Mouse (Mus musculus) CD4-positive helper T cell, adult 2 months (primary cell): ENCODE results near the gene Ybx2.
"Not testable (repeated sequence)": the region's sequence is repeated elsewhere in the genome, so short reads cannot be mapped to it uniquely, and the experiment has no call there.

Experiments used
- DNase-seq: peaks from one replicate; pipeline ENCODE4 v3.0.0-alpha.2; 2012; ENCODE audit warnings: low read depth, missing footprints, low spot score

The Ybx2 gene

GRCm38 (mm10) chr11:69934681-69935080, 915 bp upstream of the Ybx2 start:
- no peak for DNase-seq

GRCm38 (mm10) chr11:69936156-69936555, 560 bp downstream of the Ybx2 start:
- DNase-seq = peak; percentile 57

DNA sequence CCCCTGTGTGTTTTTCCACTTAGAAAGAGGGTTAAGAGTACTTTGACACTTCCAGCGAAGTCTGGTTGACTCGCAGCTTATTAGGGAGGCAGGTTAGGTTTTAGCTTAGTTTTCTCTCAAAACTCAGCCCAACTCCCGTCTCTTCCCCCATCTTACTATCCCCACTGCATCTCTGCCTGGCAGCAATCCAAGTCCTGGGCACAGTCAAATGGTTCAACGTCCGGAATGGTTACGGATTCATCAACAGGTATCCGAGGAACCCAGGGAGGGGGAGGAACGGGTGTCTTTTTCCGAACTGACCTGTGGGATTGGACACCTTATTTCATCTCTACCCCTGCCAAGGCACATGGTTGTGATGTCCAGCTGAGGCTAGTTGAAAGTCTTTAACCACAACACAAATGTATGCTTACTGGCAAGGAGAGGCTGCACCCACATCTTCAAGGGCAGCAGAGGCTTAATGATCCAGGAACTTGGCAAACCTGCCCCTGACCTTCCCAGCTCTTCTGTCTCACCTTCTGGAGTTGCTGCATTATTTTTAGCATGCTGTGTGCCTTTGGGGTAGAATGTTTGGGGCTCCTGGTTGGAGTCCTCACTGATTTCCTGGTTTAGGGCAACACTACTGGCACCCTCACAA, 1.2 kb downstream of the Ybx2 start:
- no peak for DNase-seq

DNA sequence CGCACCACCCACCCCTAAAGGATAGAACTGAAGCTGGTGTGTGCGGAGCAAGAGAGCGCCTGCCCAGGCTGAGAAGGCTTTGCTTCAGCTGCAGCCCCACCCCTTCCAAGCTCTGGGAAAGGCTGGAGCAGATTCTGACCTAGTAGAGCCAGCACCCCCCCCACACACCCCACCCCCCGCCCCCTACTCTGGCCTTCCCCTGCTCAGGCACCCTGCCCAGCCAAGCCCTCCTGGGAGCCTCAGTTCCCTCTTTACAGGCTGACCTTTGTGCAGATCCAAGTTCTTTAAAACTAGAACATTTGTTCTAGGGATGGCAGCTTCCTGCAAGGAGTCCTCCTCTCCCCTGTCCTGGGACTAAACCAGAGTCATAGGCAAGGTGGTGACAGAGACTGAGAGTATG, 1.8 kb downstream of the Ybx2 start:
- DNase-seq = no peak

- DNase-seq = no peak
Observed at GRCm38 (mm10) chr11:69937834-69938233, 2.2 kb downstream of the Ybx2 start.

DNA sequence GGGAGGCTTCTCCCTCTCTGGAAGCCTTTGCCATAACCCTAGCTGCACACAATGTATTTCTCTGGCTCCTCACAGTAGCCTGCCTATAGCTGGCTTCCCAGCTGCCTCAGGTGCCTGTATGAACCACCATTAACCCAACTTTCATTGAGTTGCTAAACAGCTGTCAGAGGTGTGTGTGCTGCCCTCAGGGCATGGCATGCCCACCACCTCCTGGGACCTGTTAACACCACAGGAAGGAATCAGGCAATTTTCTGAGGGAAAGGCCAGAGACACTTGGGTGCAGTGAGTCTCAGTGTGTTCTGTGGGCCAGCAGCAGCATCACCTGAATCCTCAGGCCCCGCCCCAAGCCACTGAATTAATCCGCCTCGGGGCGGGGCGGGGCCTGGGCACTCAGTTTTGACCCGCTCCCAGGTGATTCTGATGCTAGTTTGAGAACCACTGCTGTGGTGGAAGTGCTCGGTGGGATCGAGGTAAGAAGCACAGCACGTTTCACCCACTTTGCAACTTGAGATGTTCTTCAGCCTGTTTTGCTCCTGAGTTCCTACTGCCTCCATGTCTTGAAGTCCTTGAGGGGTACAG, 2.9 kb downstream of the Ybx2 start:
- DNase-seq = no peak

DNA sequence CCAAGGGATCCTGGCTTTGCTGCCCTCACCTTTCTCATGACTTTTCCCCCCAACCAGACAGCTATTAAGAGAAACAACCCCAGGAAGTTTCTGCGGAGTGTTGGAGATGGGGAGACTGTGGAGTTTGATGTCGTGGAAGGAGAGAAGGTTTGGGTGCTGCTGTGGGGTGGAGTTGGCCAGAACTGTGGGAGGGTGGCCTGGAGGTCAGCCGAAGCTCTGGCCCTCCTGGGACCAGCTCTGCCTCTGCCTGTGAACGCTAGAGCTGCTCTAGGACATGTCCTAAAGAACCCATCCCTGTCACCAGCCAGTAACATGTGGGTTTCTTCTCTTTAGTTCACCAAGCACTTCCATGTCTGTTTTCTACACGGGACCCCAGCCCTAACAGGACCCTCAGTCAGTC, 3.6 kb downstream of the Ybx2 start:
- no peak for DNase-seq

DNA sequence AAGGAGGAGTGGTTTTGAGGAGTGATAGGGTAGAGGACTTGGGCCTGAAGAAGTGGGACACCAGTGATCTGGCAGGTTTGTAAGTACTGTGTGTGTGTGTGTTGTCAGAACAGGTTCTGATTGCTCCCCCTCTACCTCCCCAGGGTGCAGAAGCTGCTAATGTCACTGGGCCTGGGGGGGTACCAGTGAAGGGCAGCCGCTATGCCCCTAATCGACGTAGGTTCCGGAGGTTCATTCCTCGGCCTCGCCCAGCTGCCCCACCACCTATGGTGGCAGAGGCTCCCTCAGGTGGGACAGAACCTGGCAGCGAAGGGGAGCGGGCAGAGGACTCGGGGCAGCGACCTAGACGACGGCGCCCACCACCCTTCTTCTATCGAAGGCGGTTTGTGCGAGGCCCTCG, 4.1 kb downstream of the Ybx2 start:
- DNase-seq = no peak

- no peak for DNase-seq
Observed at GRCm38 (mm10) chr11:69940962-69941361, 5.4 kb downstream of the Ybx2 start.

- no peak for DNase-seq
Observed at GRCm38 (mm10) chr11:69945216-69945615, 9.6 kb downstream of the Ybx2 start.

DNA sequence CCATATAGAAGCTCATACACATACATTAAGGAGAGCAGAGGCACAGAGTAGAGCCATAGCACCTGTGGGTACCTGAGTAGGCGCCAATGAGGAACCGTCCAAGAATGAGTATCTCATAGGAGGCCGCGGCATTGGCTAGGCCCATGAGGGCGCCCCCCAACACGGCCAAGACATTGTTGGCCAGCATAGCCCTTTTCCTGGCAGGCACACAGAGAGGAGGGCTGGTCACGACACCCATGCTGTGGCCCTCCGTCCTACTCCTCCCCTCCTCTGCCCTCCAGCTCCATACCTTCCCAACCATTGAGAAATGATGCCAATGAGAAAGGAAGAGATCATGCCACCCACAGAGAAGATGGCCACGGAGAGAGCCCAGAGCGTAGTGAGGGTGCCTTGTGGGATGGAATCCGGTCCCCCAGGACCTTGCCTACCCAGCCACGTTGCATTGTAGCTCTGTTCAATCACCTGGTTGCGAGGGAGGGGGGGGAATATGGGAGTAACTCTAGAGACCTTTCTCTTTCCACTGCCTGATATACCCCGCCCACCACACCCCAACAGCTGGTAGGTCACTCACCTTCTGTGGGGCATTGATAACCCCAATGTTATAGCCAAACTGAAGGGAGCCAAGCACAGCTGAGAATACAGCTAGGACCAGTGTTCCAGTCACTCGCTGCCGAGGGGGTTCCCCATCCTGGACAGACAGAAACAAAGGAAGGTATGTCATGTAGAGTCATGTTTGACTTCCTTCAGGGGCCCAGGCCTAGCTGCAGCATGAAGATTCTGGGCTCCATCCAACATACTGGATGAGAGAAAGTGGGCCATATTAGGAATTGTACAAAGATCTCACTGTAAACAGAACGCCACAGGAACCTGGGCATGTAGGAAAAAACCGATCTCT, 10.6 kb downstream of the Ybx2 start:
- DNase-seq = no peak

GRCm38 (mm10) chr11:69947337-69948065, 11.9 kb downstream of the Ybx2 start:
- no peak for DNase-seq

DNA sequence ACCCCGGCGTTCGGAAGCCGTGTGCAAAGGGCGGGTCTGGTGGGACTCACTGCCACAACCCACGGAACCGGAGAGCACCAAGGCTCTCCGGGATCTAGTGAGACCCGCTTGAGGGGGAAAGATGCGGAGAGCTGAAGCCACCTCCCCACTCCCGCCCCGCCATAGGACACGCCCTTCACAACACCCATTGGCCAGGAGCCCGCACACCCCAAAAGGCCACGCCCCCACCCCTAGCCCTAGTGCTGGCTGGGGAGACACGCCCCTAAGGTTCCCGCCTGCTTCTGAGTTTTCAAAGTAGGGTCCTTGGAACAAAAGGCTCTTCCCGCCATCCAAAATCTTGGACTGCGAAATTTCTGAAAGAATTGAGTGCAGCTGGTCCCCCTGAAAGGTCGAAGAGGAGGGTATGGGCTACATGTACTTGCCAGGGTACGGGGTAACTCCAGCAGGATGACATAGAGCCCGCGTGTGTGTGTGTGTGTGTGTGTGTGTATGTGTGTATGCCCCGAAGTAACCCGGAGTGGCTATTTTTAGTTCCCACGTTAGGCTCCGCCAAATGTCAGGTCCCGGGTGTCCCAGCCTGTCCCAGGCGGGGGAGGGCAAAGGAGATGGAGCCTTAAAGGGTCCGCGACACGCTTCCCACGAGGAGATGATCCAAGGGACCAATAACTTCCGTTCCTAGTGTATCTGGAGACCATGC, 12.6 kb downstream of the Ybx2 start, which contains the start of gene Slc2a4:
TSS of gene Slc2a4 (minus strand) at position 123 of the 697 bp plus-strand sequence.
- DNase-seq = peak; percentile 87

DNA sequence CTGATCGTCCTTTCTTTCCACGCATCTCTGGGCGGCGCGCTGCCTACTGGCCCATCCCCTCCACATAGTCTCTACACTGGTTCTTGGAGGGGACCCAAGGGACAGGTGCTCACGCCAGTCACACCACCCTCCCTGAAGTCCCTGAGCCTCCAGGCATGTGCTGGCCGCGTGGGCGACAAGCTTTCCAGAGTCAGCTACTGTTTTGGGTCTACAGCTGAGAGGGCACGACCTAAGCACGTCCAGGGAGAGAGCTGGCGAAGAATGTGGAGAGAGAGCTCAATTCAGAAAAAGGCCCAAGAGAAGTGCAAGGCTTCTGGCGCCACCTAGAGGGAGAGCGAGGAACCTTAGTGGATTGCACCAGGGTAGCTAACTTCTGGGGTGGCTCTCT, 13.2 kb downstream of the Ybx2 start:
- peak; percentile 85 for DNase-seq

GRCm38 (mm10) chr11:69950807-69951459, 15.3 kb downstream of the Ybx2 start:
- DNase-seq = no peak

- DNase-seq = no peak
Observed at GRCm38 (mm10) chr11:69952274-69952673, 16.7 kb downstream of the Ybx2 start.

DNA sequence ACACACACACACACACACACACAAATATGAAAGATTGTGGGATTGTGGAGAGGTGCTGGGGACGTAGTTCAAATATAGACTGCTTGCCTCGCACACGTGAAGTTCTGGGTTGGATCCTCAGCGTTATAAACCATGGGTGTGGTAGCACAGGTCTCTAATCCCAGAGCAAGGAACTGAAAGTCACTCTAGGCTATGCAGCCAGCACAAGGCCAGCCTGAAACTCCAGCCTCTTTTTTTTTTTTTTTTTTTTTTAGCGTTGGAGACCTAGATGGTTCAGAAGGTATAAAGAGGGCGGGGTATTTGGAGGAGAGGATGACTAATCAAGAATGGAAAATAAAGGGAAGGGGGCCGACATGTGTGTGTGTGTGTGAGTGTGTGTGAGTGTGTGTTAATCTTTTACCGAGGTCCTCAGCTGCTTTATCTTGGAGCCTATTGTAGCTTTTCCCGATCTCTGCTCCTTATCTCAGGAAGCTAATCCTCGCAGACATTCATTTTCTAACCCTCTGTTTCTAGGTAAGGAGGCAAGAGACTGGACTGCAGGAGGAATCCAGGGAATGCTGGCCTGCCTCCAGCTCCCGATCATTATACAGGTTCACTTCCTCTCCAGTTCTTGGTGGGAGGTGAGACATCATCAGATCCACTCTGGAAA, 17.8 kb downstream of the Ybx2 start:
- no peak for DNase-seq

- not testable (repeated sequence) for DNase-seq
Observed at GRCm38 (mm10) chr11:69955618-69956017, 20.0 kb downstream of the Ybx2 start.

DNA sequence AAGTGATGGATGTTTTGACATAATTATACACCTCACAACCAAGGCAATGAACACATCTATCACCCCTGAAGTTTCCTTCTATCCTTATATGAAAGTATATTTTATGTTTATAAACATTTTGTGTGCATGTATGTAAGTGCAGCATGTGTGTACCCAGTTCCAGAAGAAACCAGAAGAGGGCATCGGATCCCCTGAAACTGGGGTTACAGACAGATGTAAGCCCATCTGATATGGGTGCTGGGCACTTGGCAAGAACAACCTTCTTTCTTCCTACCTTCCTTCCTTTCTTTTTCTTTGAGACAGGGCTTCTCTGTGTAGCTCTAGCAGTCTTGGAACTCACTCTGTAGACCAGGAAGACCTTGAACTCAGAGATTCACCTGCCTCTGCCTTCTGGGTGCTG, 20.6 kb downstream of the Ybx2 start:
- DNase-seq = no peak

GRCm38 (mm10) chr11:69960616-69961015, 25.0 kb downstream of the Ybx2 start:
- DNase-seq = no peak
